Mouse (Mus musculus) forebrain, embryonic 10.5 days (tissue): ENCODE results near the gene Zfp985. TPM values are rescaled to one million over a fixed set of nuclear protein-coding genes. Genes with fewer than 3 reads are reported as not detected.

Experiments used
- polyA plus RNA-seq: library from polyadenylated mRNA; unstranded; fragments of >200 nt; fragmentation: Nextera tagmentation; extraction: Ambion mirVana; gene quantifications from 2 replicates; pipeline ENCODE4 v1.2.1, GENCODE M21; 2016

The Zfp985 gene
- polyA plus RNA-seq, 1 experiment from 2014 or later = 0.06 TPM

Other genes starting within 250 kb of the Zfp985 start
- gene Zfp988, start 247.6 kb upstream of the Zfp985 start, polyA plus RNA-seq = 0.16 TPM in 1 of 2 replicates, not detected in the other
- gene Zfp978, start 192.0 kb upstream of the Zfp985 start, polyA plus RNA-seq = 0.30 TPM in 1 of 2 replicates, not detected in the other
- 6.4 and 10.5 TPM in 2 replicates for gene Zfp982, start 60.9 kb upstream of the Zfp985 start, polyA plus RNA-seq
- 0.52 and 0.72 TPM in 2 replicates for gene Gm16503, start 13.1 kb upstream of the Zfp985 start, polyA plus RNA-seq
- 2.8 and 2.9 TPM in 2 replicates for gene Zfp979, start 89.2 kb downstream of the Zfp985 start, polyA plus RNA-seq
- not detected in 2 replicates for gene Zfp534, start 149.3 kb downstream of the Zfp985 start, polyA plus RNA-seq